Mouse (Mus musculus): ENCODE measurements around the gene Sigmar1. TPM values are rescaled to one million over a fixed set of nuclear protein-coding genes. Genes with fewer than 3 reads are reported as not detected.
"Not testable (repeated sequence)": the region's sequence is repeated elsewhere in the genome, so short reads cannot be mapped to it uniquely, and the experiment has no call there.

Gene Sigmar1
- polyA plus RNA-seq, 1 experiment from 2014 or later, result 94.6 TPM

- H3K27ac ChIP-seq (ENCODE audit: low read depth); ATAC-seq (ENCODE audit: insufficient read depth); H3K36me3 ChIP-seq (ENCODE audit: insufficient read depth); H3K4me3 ChIP-seq (ENCODE audit: low read depth, low read length); H3K9me3 ChIP-seq (ENCODE audit: low read depth, low read length); H3K4me1 ChIP-seq (ENCODE audit: insufficient read depth); DNase-seq; H3K9ac ChIP-seq; H3K27me3 ChIP-seq (ENCODE audit: insufficient read depth, low read length); H3K4me2 ChIP-seq: not testable (repeated sequence)
- WGBS, result 78% methylated on average over 10 of the region's 10 CpGs
These were observed 11.3 kb upstream of the Sigmar1 start for GRCm38 (mm10) chr4:41767301-41767700.

- not testable (repeated sequence) for ATAC-seq (ENCODE audit: insufficient read depth); H3K27me3 ChIP-seq (ENCODE audit: insufficient read depth, low read length); H3K9ac ChIP-seq; H3K9me3 ChIP-seq (ENCODE audit: low read depth, low read length); H3K4me3 ChIP-seq (ENCODE audit: low read depth, low read length); H3K36me3 ChIP-seq (ENCODE audit: insufficient read depth); H3K27ac ChIP-seq (ENCODE audit: low read depth); DNase-seq
- WGBS, result 76% methylated on average over 3 of the region's 6 CpGs
- H3K4me2 ChIP-seq, result peak overlapping the region; percentile 74
- peaks cover 15% of the 10 kb centered on the region; the same call in 1 of the 2 replicates for H3K4me1 ChIP-seq (ENCODE audit: insufficient read depth)
These were observed 7.2 kb upstream of the Sigmar1 start for GRCm38 (mm10) chr4:41763176-41763575.

GRCm38 (mm10) chr4:41762688-41763114 is 6.7 kb upstream of the Sigmar1 start:
- ATAC-seq (ENCODE audit: insufficient read depth), result peak; percentile 47; the same call in 1 of the 2 replicates
- DNase-seq, result peak; percentile 84
- Histone ChIP-seq H3K4me1 (ENCODE audit: insufficient read depth) (peaks cover 15% of the 10 kb centered on the region; the same call in 1 of the 2 replicates), H3K4me2 (peak overlapping the region; percentile 74), H3K27ac (ENCODE audit: low read depth) (peak overlapping the region; percentile 92), H3K4me3 (ENCODE audit: low read depth, low read length) (peak overlapping the region; percentile 46; the same call in 1 of the 2 replicates), H3K9ac (peak overlapping the region; percentile 38; the same call in 1 of the 2 replicates)
- not testable (repeated sequence) for H3K36me3 ChIP-seq (ENCODE audit: insufficient read depth); H3K27me3 ChIP-seq (ENCODE audit: insufficient read depth, low read length); H3K9me3 ChIP-seq (ENCODE audit: low read depth, low read length)
- 33% methylated on average over 8 of the region's 8 CpGs for WGBS

GRCm38 (mm10) chr4:41762099-41762687 is 6.2 kb upstream of the Sigmar1 start:
- peak; percentile 67 for ATAC-seq (ENCODE audit: insufficient read depth)
- 28% methylated on average over 8 of the region's 8 CpGs for WGBS
- peaks cover 15% of the 10 kb centered on the region; the same call in 1 of the 2 replicates for H3K4me1 ChIP-seq (ENCODE audit: insufficient read depth)
- H3K36me3 ChIP-seq (ENCODE audit: insufficient read depth), result peaks cover 12% of the 10 kb centered on the region; the same call in 1 of the 2 replicates
- DNase-seq, result peak; percentile 80
- peak overlapping the region; percentile 38 for H3K9ac ChIP-seq
- no peaks in the 10 kb centered on the region for H3K9me3 ChIP-seq (ENCODE audit: low read depth, low read length)
- H3K27ac ChIP-seq (ENCODE audit: low read depth), result peak overlapping the region; percentile 92
- no peaks in the 10 kb centered on the region for H3K27me3 ChIP-seq (ENCODE audit: insufficient read depth, low read length)
- H3K4me3 ChIP-seq (ENCODE audit: low read depth, low read length), result peak overlapping the region; percentile 46
- H3K4me2 ChIP-seq, result peak overlapping the region; percentile 74
- no peak for TF ChIP-seq CTCF (IDR thresholded peaks at IDR 0.05; ENCODE audit: low read depth)

GRCm38 (mm10) chr4:41761680-41762079 is 5.7 kb upstream of the Sigmar1 start:
- Histone ChIP-seq H3K4me2 (peak overlapping the region; percentile 74), H3K27me3 (ENCODE audit: insufficient read depth, low read length) (no peaks in the 10 kb centered on the region), H3K9ac (peak overlapping the region; percentile 0; the same call in 1 of the 2 replicates), H3K27ac (ENCODE audit: low read depth) (peak overlapping the region; percentile 92), H3K4me3 (ENCODE audit: low read depth, low read length) (peak overlapping the region; percentile 46), H3K4me1 (ENCODE audit: insufficient read depth) (peaks cover 15% of the 10 kb centered on the region; the same call in 1 of the 2 replicates), H3K36me3 (ENCODE audit: insufficient read depth) (peaks cover 12% of the 10 kb centered on the region; the same call in 1 of the 2 replicates), H3K9me3 (ENCODE audit: low read depth, low read length) (no peaks in the 10 kb centered on the region)
- no peak for TF ChIP-seq CTCF (IDR thresholded peaks at IDR 0.05; ENCODE audit: low read depth)
- ATAC-seq (ENCODE audit: insufficient read depth), result no peak
- peak; percentile 19 for DNase-seq

GRCm38 (mm10) chr4:41760911-41761310 is 5.0 kb upstream of the Sigmar1 start:
- H3K27ac ChIP-seq (ENCODE audit: low read depth), result peak overlapping the region; percentile 92
- DNase-seq, result no peak
- H3K9ac ChIP-seq, result peak overlapping the region; percentile 64
- H3K36me3 ChIP-seq (ENCODE audit: insufficient read depth), result peaks cover 9% of the 10 kb centered on the region; the same call in 1 of the 2 replicates
- no peaks in the 10 kb centered on the region for H3K9me3 ChIP-seq (ENCODE audit: low read depth, low read length)
- peak overlapping the region; percentile 74 for H3K4me2 ChIP-seq
- H3K4me3 ChIP-seq (ENCODE audit: low read depth, low read length), result peak overlapping the region; percentile 46
- no peaks in the 10 kb centered on the region for H3K27me3 ChIP-seq (ENCODE audit: insufficient read depth, low read length)
- ATAC-seq (ENCODE audit: insufficient read depth), result no peak; the same call in none of the 2 replicates
- 64% methylated on average over 4 of the region's 4 CpGs for WGBS
- H3K4me1 ChIP-seq (ENCODE audit: insufficient read depth), result peaks cover 15% of the 10 kb centered on the region; the same call in 1 of the 2 replicates
- no peak for TF ChIP-seq CTCF (IDR thresholded peaks at IDR 0.05; ENCODE audit: low read depth)

- no peaks in the 10 kb centered on the region for H3K9me3 ChIP-seq (ENCODE audit: low read depth, low read length)
- H3K4me3 ChIP-seq (ENCODE audit: low read depth, low read length), result peak overlapping the region; percentile 46
- peaks cover 9% of the 10 kb centered on the region; the same call in 1 of the 2 replicates for H3K36me3 ChIP-seq (ENCODE audit: insufficient read depth)
- peak overlapping the region; percentile 74 for H3K4me2 ChIP-seq
- peak overlapping the region; percentile 64 for H3K9ac ChIP-seq
- no peaks in the 10 kb centered on the region for H3K27me3 ChIP-seq (ENCODE audit: insufficient read depth, low read length)
- 1% methylated on average over 15 of the region's 15 CpGs for WGBS
- H3K27ac ChIP-seq (ENCODE audit: low read depth), result peak overlapping the region; percentile 92
- DNase-seq, result peak; percentile 95
- TF ChIP-seq CTCF (IDR thresholded peaks at IDR 0.05; ENCODE audit: low read depth), result peak; percentile 22; the same call in 1 of the 2 replicates
- peaks cover 15% of the 10 kb centered on the region; the same call in 1 of the 2 replicates for H3K4me1 ChIP-seq (ENCODE audit: insufficient read depth)
- ATAC-seq (ENCODE audit: insufficient read depth), result peak; percentile 89
These were observed 4.3 kb upstream of the Sigmar1 start for GRCm38 (mm10) chr4:41760288-41760721.
